Mouse (Mus musculus): ENCODE data around the gene Slc39a13. TPM values are rescaled to one million over a fixed set of nuclear protein-coding genes. Genes with fewer than 3 reads are reported as not detected.

Gene Slc39a13
- total and polyA plus RNA-seq, 2 experiments = 4.3 to 17.5 TPM

GRCm38 (mm10) chr2:91059376-91059775, 10.8 kb downstream of the Slc39a13 start:
- 100% methylated on average over 2 of the region's 2 CpGs for WGBS
- no peak overlapping the region for H3K9ac ChIP-seq (ENCODE audit: low read depth, low read length)
- no peak overlapping the region for H3K4me3 ChIP-seq (ENCODE audit: insufficient read depth, low read depth, low read length)
- peaks cover 31% of the 10 kb centered on the region for H3K36me3 ChIP-seq (ENCODE audit: control insufficient read depth, insufficient read depth, low read length)
- DNase-seq (ENCODE audit: extremely low read depth, low read depth, low spot score) = no peak
- H3K27ac ChIP-seq (replicated peaks; ENCODE audit: insufficient read depth, low read depth, low read length) = no peak overlapping the region
- 0 out of 2 replicates have a peak, but pooled peaks cover 3% of the 10 kb centered on the region for H3K79me2 ChIP-seq (ENCODE audit: control insufficient read depth, insufficient read depth, low read length)
- peaks cover 9% of the 10 kb centered on the region for H3K4me1 ChIP-seq (ENCODE audit: control insufficient read depth, insufficient read depth, low read length)
- TF ChIP-seq POLR2A (IDR thresholded peaks at IDR 0.05; ENCODE audit: extremely low read depth, insufficient read depth, low read length) (no peak), CTCF (IDR thresholded peaks at IDR 0.05; ENCODE audit: low read depth, low read length) (no peak)
- no peaks in the 10 kb centered on the region for H3K27me3 ChIP-seq (ENCODE audit: control insufficient read depth, insufficient read depth, low read length)

DNA sequence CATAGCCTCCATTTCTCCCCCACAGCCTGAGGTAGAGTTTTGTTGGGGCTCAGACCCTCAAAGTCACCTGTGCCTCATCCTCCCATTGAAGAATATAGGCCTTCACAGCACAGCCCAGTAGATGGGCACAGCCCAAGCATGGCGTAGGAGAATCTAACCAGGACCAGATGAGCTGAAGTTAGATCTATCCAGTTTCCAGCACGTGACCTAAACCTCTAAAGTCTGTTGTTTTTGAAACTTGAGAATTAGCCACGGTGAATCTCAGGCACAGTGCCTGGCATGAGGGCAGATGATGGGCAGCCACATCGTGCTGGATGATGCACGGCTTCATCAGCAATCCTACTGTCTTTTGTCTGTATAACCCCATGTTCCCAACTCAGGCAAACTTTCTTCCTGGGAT, 11.8 kb downstream of the Slc39a13 start:
- Histone ChIP-seq H3K27me3 (ENCODE audit: control insufficient read depth, insufficient read depth, low read length) (no peaks in the 10 kb centered on the region), H3K27ac (replicated peaks; ENCODE audit: insufficient read depth, low read depth, low read length) (no peak overlapping the region), H3K4me1 (ENCODE audit: control insufficient read depth, insufficient read depth, low read length) (peaks cover 9% of the 10 kb centered on the region), H3K79me2 (ENCODE audit: control insufficient read depth, insufficient read depth, low read length) (0 out of 2 replicates have a peak, but pooled peaks cover 6% of the 10 kb centered on the region), H3K36me3 (ENCODE audit: control insufficient read depth, insufficient read depth, low read length) (peaks cover 31% of the 10 kb centered on the region), H3K4me3 (ENCODE audit: insufficient read depth, low read depth, low read length) (no peak overlapping the region), H3K9ac (ENCODE audit: low read depth, low read length) (no peak overlapping the region)
- DNase-seq (ENCODE audit: extremely low read depth, low read depth, low spot score) = no peak
- WGBS = 93% methylated on average over 5 of the region's 5 CpGs
- TF ChIP-seq CTCF (IDR thresholded peaks at IDR 0.05; ENCODE audit: low read depth, low read length) (no peak), POLR2A (IDR thresholded peaks at IDR 0.05; ENCODE audit: extremely low read depth, insufficient read depth, low read length) (no peak)

GRCm38 (mm10) chr2:91053934-91054382, 16.3 kb downstream of the Slc39a13 start, which contains the start of gene Psmc3:
Gene Psmc3, plus strand, starts transcription at chr2:91054009.
- peak within 1 kb of the TSS; percentile 94 for H3K4me3 ChIP-seq (ENCODE audit: insufficient read depth, low read depth, low read length)
- no peaks in the 10 kb centered on the region for H3K27me3 ChIP-seq (ENCODE audit: control insufficient read depth, insufficient read depth, low read length)
- TF ChIP-seq CTCF (IDR thresholded peaks at IDR 0.05; ENCODE audit: low read depth, low read length) (no peak), POLR2A (IDR thresholded peaks at IDR 0.05; ENCODE audit: extremely low read depth, insufficient read depth, low read length) (peak; percentile 74)
- peaks cover 9% of the 10 kb centered on the region for H3K4me1 ChIP-seq (ENCODE audit: control insufficient read depth, insufficient read depth, low read length)
- peaks cover 26% of the 10 kb centered on the region for H3K36me3 ChIP-seq (ENCODE audit: control insufficient read depth, insufficient read depth, low read length)
- under 1% methylated on average over 40 of the region's 40 CpGs for WGBS
- peak; percentile 85 for DNase-seq (ENCODE audit: extremely low read depth, low read depth, low spot score)
- 0 out of 2 replicates have a peak, but pooled peaks cover 6% of the 10 kb centered on the region for H3K79me2 ChIP-seq (ENCODE audit: control insufficient read depth, insufficient read depth, low read length)
- H3K27ac ChIP-seq (replicated peaks; ENCODE audit: insufficient read depth, low read depth, low read length) = peak within 1 kb of the TSS; percentile 94
- H3K9ac ChIP-seq (ENCODE audit: low read depth, low read length) = peak within 1 kb of the TSS; percentile 90

DNA sequence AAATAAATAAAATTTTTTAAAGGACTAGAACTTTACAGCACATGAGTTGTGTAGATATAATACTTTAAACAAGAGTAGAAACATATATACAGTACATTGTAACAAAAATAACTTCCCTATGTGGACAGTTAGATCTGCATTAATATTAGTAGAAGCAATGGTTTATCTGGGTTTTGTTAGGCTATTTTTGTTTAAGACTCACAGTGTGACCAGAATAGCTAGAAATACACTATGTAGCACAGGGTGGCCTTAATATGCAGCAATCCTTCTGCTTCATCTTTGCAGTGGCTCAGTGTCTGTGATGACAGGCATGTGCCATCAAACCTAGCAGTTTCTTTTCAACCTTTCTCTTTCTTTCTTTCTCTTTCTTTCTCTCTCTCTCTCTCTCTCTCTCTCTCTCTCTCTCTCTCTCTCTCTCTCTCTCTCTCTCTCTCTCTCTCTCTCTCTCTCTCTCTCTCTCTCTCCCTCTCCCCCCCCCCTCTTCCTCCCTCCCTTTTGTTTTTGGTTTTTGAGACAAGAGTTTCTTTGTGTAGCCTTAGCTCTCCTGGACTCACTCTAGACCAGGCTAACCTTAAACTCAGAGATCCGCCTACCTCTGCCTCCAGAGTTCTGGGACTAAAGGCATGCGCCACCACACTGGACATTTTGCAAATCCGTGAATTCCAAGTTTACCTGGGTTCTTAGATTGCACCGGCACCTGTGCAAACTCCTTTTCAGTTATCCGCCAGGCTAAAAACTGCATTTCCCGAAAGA, 16.9 kb downstream of the Slc39a13 start:
- H3K27ac ChIP-seq (replicated peaks; ENCODE audit: insufficient read depth, low read depth, low read length) = 0 out of 2 replicates have a peak overlapping the region, but pooled peaks have one; percentile 5
- H3K27me3 ChIP-seq (ENCODE audit: control insufficient read depth, insufficient read depth, low read length) = no peaks in the 10 kb centered on the region
- no peak for TF ChIP-seq POLR2A (IDR thresholded peaks at IDR 0.05; ENCODE audit: extremely low read depth, insufficient read depth, low read length)
- peak overlapping the region; percentile 56 for H3K4me3 ChIP-seq (ENCODE audit: insufficient read depth, low read depth, low read length)
- 0 out of 2 replicates have a peak, but pooled peaks cover 6% of the 10 kb centered on the region for H3K79me2 ChIP-seq (ENCODE audit: control insufficient read depth, insufficient read depth, low read length)
- no peak for DNase-seq (ENCODE audit: extremely low read depth, low read depth, low spot score)
- peaks cover 9% of the 10 kb centered on the region for H3K4me1 ChIP-seq (ENCODE audit: control insufficient read depth, insufficient read depth, low read length)
- H3K9ac ChIP-seq (ENCODE audit: low read depth, low read length) = peak overlapping the region; percentile 43
- H3K36me3 ChIP-seq (ENCODE audit: control insufficient read depth, insufficient read depth, low read length) = peaks cover 22% of the 10 kb centered on the region
- WGBS = under 1% methylated on average over 6 of the region's 6 CpGs

- 0 out of 2 replicates have a peak, but pooled peaks cover 6% of the 10 kb centered on the region for H3K79me2 ChIP-seq (ENCODE audit: control insufficient read depth, insufficient read depth, low read length)
- H3K4me1 ChIP-seq (ENCODE audit: control insufficient read depth, insufficient read depth, low read length) = peaks cover 9% of the 10 kb centered on the region
- H3K9ac ChIP-seq (ENCODE audit: low read depth, low read length) = no peak overlapping the region
- H3K27ac ChIP-seq (replicated peaks; ENCODE audit: insufficient read depth, low read depth, low read length) = no peak overlapping the region
- no peaks in the 10 kb centered on the region for H3K27me3 ChIP-seq (ENCODE audit: control insufficient read depth, insufficient read depth, low read length)
- WGBS = 69% methylated on average over 2 of the region's 2 CpGs
- no peak for DNase-seq (ENCODE audit: extremely low read depth, low read depth, low spot score)
- peaks cover 20% of the 10 kb centered on the region for H3K36me3 ChIP-seq (ENCODE audit: control insufficient read depth, insufficient read depth, low read length)
- TF ChIP-seq POLR2A (IDR thresholded peaks at IDR 0.05; ENCODE audit: extremely low read depth, insufficient read depth, low read length) (no peak), CTCF (IDR thresholded peaks at IDR 0.05; ENCODE audit: low read depth, low read length) (no peak)
- no peak overlapping the region for H3K4me3 ChIP-seq (ENCODE audit: insufficient read depth, low read depth, low read length)
Measured at GRCm38 (mm10) chr2:91052752-91053151, 17.5 kb downstream of the Slc39a13 start.

DNA sequence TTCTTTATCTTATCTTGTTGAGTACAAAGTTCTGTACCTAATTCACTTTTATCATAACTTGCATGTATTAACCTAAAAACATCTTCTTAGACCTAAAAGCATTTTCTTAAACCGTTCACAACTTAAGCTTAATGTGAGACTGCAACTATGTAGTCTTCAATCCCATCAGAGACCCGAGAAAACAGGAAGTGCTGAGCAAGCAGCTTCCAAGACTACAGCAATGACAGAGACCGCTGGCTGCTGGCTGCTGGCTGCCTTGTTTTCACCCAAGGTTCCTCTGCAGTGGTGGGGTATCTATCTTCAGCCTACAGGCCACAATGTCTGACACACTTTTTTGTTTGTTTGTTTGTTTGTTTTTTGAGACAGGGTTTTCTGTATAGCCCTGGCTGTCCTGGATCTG, 18.3 kb downstream of the Slc39a13 start:
- Histone ChIP-seq H3K27ac (replicated peaks; ENCODE audit: insufficient read depth, low read depth, low read length) (no peak overlapping the region), H3K4me3 (ENCODE audit: insufficient read depth, low read depth, low read length) (no peak overlapping the region)
- TF ChIP-seq POLR2A (IDR thresholded peaks at IDR 0.05; ENCODE audit: extremely low read depth, insufficient read depth, low read length) (no peak), CTCF (IDR thresholded peaks at IDR 0.05; ENCODE audit: low read depth, low read length) (no peak)

More for the DNA sequence above, 18.3 kb downstream of the Slc39a13 start:
- H3K36me3 ChIP-seq (ENCODE audit: control insufficient read depth, insufficient read depth, low read length) = peaks cover 15% of the 10 kb centered on the region
- H3K79me2 ChIP-seq (ENCODE audit: control insufficient read depth, insufficient read depth, low read length) = 0 out of 2 replicates have a peak, but pooled peaks cover 6% of the 10 kb centered on the region
- H3K27me3 ChIP-seq (ENCODE audit: control insufficient read depth, insufficient read depth, low read length) = no peaks in the 10 kb centered on the region
- no peak overlapping the region for H3K9ac ChIP-seq (ENCODE audit: low read depth, low read length)
- H3K4me1 ChIP-seq (ENCODE audit: control insufficient read depth, insufficient read depth, low read length) = peaks cover 9% of the 10 kb centered on the region
- WGBS = 83% methylated on average over 3 of the region's 3 CpGs
- no peak for DNase-seq (ENCODE audit: extremely low read depth, low read depth, low spot score)
